Mouse (Mus musculus) stomach, embryonic 16.5 days (tissue): ENCODE results near the gene Rhbdd3. TPM values are rescaled to one million over a fixed set of nuclear protein-coding genes. Genes with fewer than 3 reads are reported as not detected.

Experiments used
- ATAC-seq: fragments of 200-750 bp; cut with Nextera tagmentation; 2 replicates; pipeline ENCODE4 v1.8.0; 2017; ENCODE audit warnings: moderate number of reproducible peaks, moderate TSS enrichment; ENCODE audit not compliant: insufficient read depth, low FRiP score
- H3K27ac ChIP-seq: fragments of 300-500 bp; sonication (generic); 2 replicates; pipeline ENCODE4 v1.5.1; 2014; ENCODE audit warnings: low read length
- H3K27me3 ChIP-seq: fragments of 300-500 bp; sonication (generic); 2 replicates; pipeline ENCODE4 v1.6.1; 2014; ENCODE audit warnings: low read length, control low read depth, mixed read lengths; ENCODE audit not compliant: control insufficient read depth, insufficient read depth
- H3K36me3 ChIP-seq: fragments of 300-500 bp; sonication (generic); 2 replicates; pipeline ENCODE4 v1.6.1; 2014; ENCODE audit warnings: low read length; ENCODE audit not compliant: control insufficient read depth, insufficient read depth
- H3K4me1 ChIP-seq: fragments of 300-500 bp; sonication (generic); 2 replicates; pipeline ENCODE4 v1.6.1; 2014; ENCODE audit warnings: low read length, control low read depth, mixed read lengths; ENCODE audit not compliant: control insufficient read depth, insufficient read depth
- H3K4me2 ChIP-seq: fragments of 300-500 bp; sonication (generic); 2 replicates; pipeline ENCODE4 v1.6.1; 2014; ENCODE audit warnings: low read depth, low read length, mixed read lengths
- H3K4me3 ChIP-seq: fragments of 300-500 bp; sonication (generic); replicated peaks from 2 replicates; pipeline ENCODE4 v1.5.1; 2014; ENCODE audit warnings: mild to moderate bottlenecking, low read length
- H3K9ac ChIP-seq: fragments of 300-500 bp; sonication (generic); 2 replicates; pipeline ENCODE4 v1.6.1; 2014; ENCODE audit warnings: low read length
- H3K9me3 ChIP-seq: fragments of 300-500 bp; sonication (generic); replicated peaks from 2 replicates; pipeline ENCODE4 v1.6.1; 2016; ENCODE audit warnings: low read length, control low read depth; ENCODE audit not compliant: control insufficient read depth
- WGBS: fragments of 180-500 bp; shearing (Covaris S2); extraction: QIAGEN DNeasy Blood & Tissue Kit; methylation state at CpG from one replicate; pipeline ENCODE4 v1.1.7; 2014; 5-methylcytosine and 5-hydroxymethylcytosine counted together
- polyA plus RNA-seq: library from polyadenylated mRNA; unstranded; fragments of >200 nt; fragmentation: Nextera tagmentation; extraction: Ambion mirVana; gene quantifications from 2 replicates; pipeline ENCODE4 v1.2.1, GENCODE M21; 2015

Gene Rhbdd3
- polyA plus RNA-seq, 1 experiment from 2014 or later = 25.2 TPM

GRCm38 (mm10) chr11:5150416-5151246, 51.9 kb downstream of the Rhbdd3 start:
- no peaks in the 10 kb centered on the region for H3K9me3 ChIP-seq
- no peaks in the 10 kb centered on the region for H3K27me3 ChIP-seq
- H3K9ac ChIP-seq = peak overlapping the region; percentile 87
- peak overlapping the region; percentile 94 for H3K4me2 ChIP-seq
- ATAC-seq = no peak
- WGBS = 64% methylated on average over 9 of the region's 9 CpGs
- no peak overlapping the region; the same call in 1 of the 2 replicates for H3K27ac ChIP-seq
- H3K4me3 ChIP-seq = peak overlapping the region; percentile 69
- H3K4me1 ChIP-seq = peaks cover 32% of the 10 kb centered on the region
- H3K36me3 ChIP-seq = no peaks in the 10 kb centered on the region

GRCm38 (mm10) chr11:5151247-5151630, 52.5 kb downstream of the Rhbdd3 start:
- H3K9ac ChIP-seq = peak overlapping the region; percentile 87
- H3K27ac ChIP-seq = peak overlapping the region; percentile 60; the same call in 1 of the 2 replicates
- ATAC-seq = no peak
- 47% methylated on average over 4 of the region's 4 CpGs for WGBS
- no peaks in the 10 kb centered on the region for H3K36me3 ChIP-seq
- peaks cover 34% of the 10 kb centered on the region for H3K4me1 ChIP-seq
- H3K27me3 ChIP-seq = no peaks in the 10 kb centered on the region
- H3K9me3 ChIP-seq = no peaks in the 10 kb centered on the region
- peak overlapping the region; percentile 94 for H3K4me2 ChIP-seq
- H3K4me3 ChIP-seq = peak overlapping the region; percentile 69

GRCm38 (mm10) chr11:5151680-5152337, 53.1 kb downstream of the Rhbdd3 start, which contains the start of gene Emid1:
Gene Emid1, minus strand, starts transcription at chr11:5152257.
- Histone ChIP-seq H3K27me3 (no peaks in the 10 kb centered on the region), H3K9me3 (no peaks in the 10 kb centered on the region), H3K9ac (peak within 1 kb of the TSS; percentile 87), H3K4me2 (peak within 1 kb of the TSS; percentile 94), H3K4me3 (peak within 1 kb of the TSS; percentile 69), H3K27ac (peak within 1 kb of the TSS; percentile 60; the same call in 1 of the 2 replicates), H3K4me1 (peaks cover 34% of the 10 kb centered on the region), H3K36me3 (no peaks in the 10 kb centered on the region)
- ATAC-seq = peak; percentile 34; the same call in 1 of the 2 replicates
- WGBS = under 1% methylated on average over 43 of the region's 53 CpGs

- WGBS = 35% methylated on average over 10 of the region's 10 CpGs
- no peaks in the 10 kb centered on the region for H3K27me3 ChIP-seq
- H3K4me3 ChIP-seq = no peak overlapping the region
- peak; percentile 58 for ATAC-seq
- H3K36me3 ChIP-seq = no peaks in the 10 kb centered on the region
- H3K4me1 ChIP-seq = peaks cover 23% of the 10 kb centered on the region
- H3K9me3 ChIP-seq = no peaks in the 10 kb centered on the region
- peak overlapping the region; percentile 39 for H3K9ac ChIP-seq
- H3K27ac ChIP-seq = peak overlapping the region; percentile 80
- H3K4me2 ChIP-seq = no peak overlapping the region
These were observed 56.5 kb downstream of the Rhbdd3 start for GRCm38 (mm10) chr11:5154961-5155805.

Other genes starting within 250 kb of the Rhbdd3 start
- gene Nf2, start 249.4 kb upstream of the Rhbdd3 start, polyA plus RNA-seq = 39.6 and 43.4 TPM in 2 replicates
- 53.4 and 57.0 TPM in 2 replicates for gene Nipsnap1, start 225.0 kb upstream of the Rhbdd3 start, polyA plus RNA-seq
- 29.8 and 30.3 TPM in 2 replicates for gene Thoc5, start 203.6 kb upstream of the Rhbdd3 start, polyA plus RNA-seq
- gene Nefh, start 150.9 kb upstream of the Rhbdd3 start, polyA plus RNA-seq = 0.30 and 0.45 TPM in 2 replicates
- 64.7 and 79.1 TPM in 2 replicates for gene Ap1b1, start 112.1 kb upstream of the Rhbdd3 start, polyA plus RNA-seq
- gene Rasl10a, start 40.8 kb upstream of the Rhbdd3 start, polyA plus RNA-seq = 0.49 and 1.8 TPM in 2 replicates
- 11.0 and 14.1 TPM in 2 replicates for gene Gas2l1, start 33.6 kb upstream of the Rhbdd3 start, polyA plus RNA-seq
- 530 and 537 TPM in 2 replicates for gene Ewsr1, start 340 bp downstream of the Rhbdd3 start, polyA plus RNA-seq
- gene Emid1, start 53.3 kb downstream of the Rhbdd3 start, polyA plus RNA-seq = 59.1 and 60.4 TPM in 2 replicates
- gene Kremen1, start 162.6 kb downstream of the Rhbdd3 start, polyA plus RNA-seq = 24.0 and 26.2 TPM in 2 replicates